Mouse (Mus musculus): ENCODE results near the gene Nrl. TPM values are rescaled to one million over a fixed set of nuclear protein-coding genes. Genes with fewer than 3 reads are reported as not detected.
A peak's percentile ranks its signal among the peaks of the same experiment; 100 is the strongest.

The Nrl gene
- polyA plus RNA-seq, 1 experiment, result 0.82 TPM

- peak; percentile 48 to 79 for DNase-seq (ENCODE audit: extremely low spot score in 1 of 2, low spot score in 1 of 2)
Observed at GRCm38 (mm10) chr14:55540067-55540786, 15.4 kb upstream of the Nrl start, which contains the start of gene Pck2. Gene Pck2 (plus strand): TSS chr14:55540266.

GRCm38 (mm10) chr14:55536116-55536745 lies 11.4 kb upstream of the Nrl start:
- DNase-seq (ENCODE audit: extremely low spot score in 1 of 2, low spot score in 1 of 2), result peak in 1 of 2 experiments; percentile 44

GRCm38 (mm10) chr14:55527940-55528339 lies 3.2 kb upstream of the Nrl start:
- DNase-seq (ENCODE audit: extremely low spot score in 1 of 2, low spot score in 1 of 2), result peak in 1 of 2 experiments; percentile 68

GRCm38 (mm10) chr14:55526674-55527073 lies 1.9 kb upstream of the Nrl start:
- DNase-seq (ENCODE audit: extremely low spot score in 1 of 2, low spot score in 1 of 2), result no peak

GRCm38 (mm10) chr14:55524062-55524461 lies 719 bp downstream of the Nrl start:
- no peak for DNase-seq (ENCODE audit: extremely low spot score in 1 of 2, low spot score in 1 of 2)

GRCm38 (mm10) chr14:55520451-55521361 lies 4.1 kb downstream of the Nrl start:
- peak in 1 of 2 experiments; percentile 33 for DNase-seq (ENCODE audit: extremely low spot score in 1 of 2, low spot score in 1 of 2)

GRCm38 (mm10) chr14:55519604-55520003 lies 5.2 kb downstream of the Nrl start:
- no peak for DNase-seq (ENCODE audit: extremely low spot score in 1 of 2, low spot score in 1 of 2)

GRCm38 (mm10) chr14:55518897-55519296 lies 5.9 kb downstream of the Nrl start:
- DNase-seq (ENCODE audit: extremely low spot score in 1 of 2, low spot score in 1 of 2), result peak; percentile 61 to 80

- DNase-seq (ENCODE audit: extremely low spot score in 1 of 2, low spot score in 1 of 2), result no peak
Observed at GRCm38 (mm10) chr14:55515846-55516245, 8.9 kb downstream of the Nrl start.

GRCm38 (mm10) chr14:55513927-55514326 lies 10.9 kb downstream of the Nrl start:
- no peak for DNase-seq (ENCODE audit: extremely low spot score in 1 of 2, low spot score in 1 of 2)

GRCm38 (mm10) chr14:55511037-55511436 lies 13.7 kb downstream of the Nrl start:
- peak in 1 of 2 experiments; percentile 77 for DNase-seq (ENCODE audit: extremely low spot score in 1 of 2, low spot score in 1 of 2)

- DNase-seq (ENCODE audit: extremely low spot score in 1 of 2, low spot score in 1 of 2), result peak in 1 of 2 experiments; percentile 67
Observed at GRCm38 (mm10) chr14:55510125-55510731, 14.6 kb downstream of the Nrl start, which contains the start of gene Cpne6. Gene Cpne6 (plus strand): TSS chr14:55510445.

- no peak for DNase-seq (ENCODE audit: extremely low spot score in 1 of 2, low spot score in 1 of 2)
Observed at GRCm38 (mm10) chr14:55509540-55509939, 15.2 kb downstream of the Nrl start.

GRCm38 (mm10) chr14:55507801-55508200 lies 17.0 kb downstream of the Nrl start:
- no peak for DNase-seq (ENCODE audit: extremely low spot score in 1 of 2, low spot score in 1 of 2)

GRCm38 (mm10) chr14:55505612-55506011 lies 19.2 kb downstream of the Nrl start:
- DNase-seq (ENCODE audit: extremely low spot score in 1 of 2, low spot score in 1 of 2), result no peak

- DNase-seq (ENCODE audit: extremely low spot score in 1 of 2, low spot score in 1 of 2), result peak in 1 of 2 experiments; percentile 91
Observed at GRCm38 (mm10) chr14:55497449-55497821, 27.3 kb downstream of the Nrl start.

- DNase-seq (ENCODE audit: extremely low spot score in 1 of 2, low spot score in 1 of 2), result no peak
Observed at GRCm38 (mm10) chr14:55496761-55497448, 27.9 kb downstream of the Nrl start.

GRCm38 (mm10) chr14:55495509-55496240 lies 29.1 kb downstream of the Nrl start:
- no peak for DNase-seq (ENCODE audit: extremely low spot score in 1 of 2, low spot score in 1 of 2)

GRCm38 (mm10) chr14:55492103-55492502 lies 32.7 kb downstream of the Nrl start:
- no peak for DNase-seq (ENCODE audit: extremely low spot score in 1 of 2, low spot score in 1 of 2)

Measured in frontal cortex, adult 2 months (tissue).